Mouse (Mus musculus) erythroblast, adult 5-6 weeks (primary cell): ENCODE measurements around the gene Six4. TPM values are rescaled to one million over a fixed set of nuclear protein-coding genes. Genes with fewer than 3 reads are reported as not detected.
"Not testable (repeated sequence)": the region's sequence is repeated elsewhere in the genome, so short reads cannot be mapped to it uniquely, and the experiment has no call there.

Experiments
- ATAC-seq: replicated peaks from 2 replicates; pipeline ENCODE4 v1.8.0; 2016; ENCODE audit warnings: moderate number of reproducible peaks, mild to moderate bottlenecking, moderate TSS enrichment, inconsistent platforms; ENCODE audit not compliant: poor library complexity, low FRiP score, severe bottlenecking
- total RNA-seq, 2 experiments: library from RNA; stranded (forward) in 1 of 2; stranded (reverse) in 1 of 2; fragments of 150-400 nt in 1 of 2; fragments of 200-764, 138-1000 nt in 1 of 2; gene quantifications; 2 replicates each; pipeline versions ENCODE4 v1.2.3 to v1.2.4; 2015 to 2017; ENCODE audit warnings: low replicate concordance in 2 of 2

Six4 gene
- total RNA-seq (2015; ENCODE audit: low replicate concordance) (not detected in 2 replicates), total RNA-seq (2017; ENCODE audit: low replicate concordance) (not detected in 2 replicates)

DNA sequence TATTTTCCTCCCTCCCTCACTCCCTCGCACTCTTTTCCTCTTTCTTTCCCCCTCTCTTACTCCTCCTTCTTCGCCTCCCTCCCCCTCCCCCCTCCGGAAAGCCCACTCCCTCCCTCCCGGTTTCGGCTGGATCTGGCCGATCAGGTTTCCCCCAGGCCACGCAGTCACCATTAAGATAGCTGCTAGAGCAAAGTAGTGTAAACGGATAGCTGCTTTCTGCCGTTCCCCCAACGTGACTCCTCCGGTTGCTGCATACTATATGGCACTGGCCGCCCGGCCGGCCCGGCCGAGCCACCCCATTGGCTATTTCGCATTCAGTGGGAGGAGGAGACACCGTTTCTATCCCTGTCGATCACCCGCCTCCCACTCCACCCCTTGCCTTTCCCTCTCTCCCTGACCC, at the start of gene Six4:
Six4 (minus strand) TSS at position 261 of the 400 bp plus-strand sequence.
- ATAC-seq, result no peak

DNA sequence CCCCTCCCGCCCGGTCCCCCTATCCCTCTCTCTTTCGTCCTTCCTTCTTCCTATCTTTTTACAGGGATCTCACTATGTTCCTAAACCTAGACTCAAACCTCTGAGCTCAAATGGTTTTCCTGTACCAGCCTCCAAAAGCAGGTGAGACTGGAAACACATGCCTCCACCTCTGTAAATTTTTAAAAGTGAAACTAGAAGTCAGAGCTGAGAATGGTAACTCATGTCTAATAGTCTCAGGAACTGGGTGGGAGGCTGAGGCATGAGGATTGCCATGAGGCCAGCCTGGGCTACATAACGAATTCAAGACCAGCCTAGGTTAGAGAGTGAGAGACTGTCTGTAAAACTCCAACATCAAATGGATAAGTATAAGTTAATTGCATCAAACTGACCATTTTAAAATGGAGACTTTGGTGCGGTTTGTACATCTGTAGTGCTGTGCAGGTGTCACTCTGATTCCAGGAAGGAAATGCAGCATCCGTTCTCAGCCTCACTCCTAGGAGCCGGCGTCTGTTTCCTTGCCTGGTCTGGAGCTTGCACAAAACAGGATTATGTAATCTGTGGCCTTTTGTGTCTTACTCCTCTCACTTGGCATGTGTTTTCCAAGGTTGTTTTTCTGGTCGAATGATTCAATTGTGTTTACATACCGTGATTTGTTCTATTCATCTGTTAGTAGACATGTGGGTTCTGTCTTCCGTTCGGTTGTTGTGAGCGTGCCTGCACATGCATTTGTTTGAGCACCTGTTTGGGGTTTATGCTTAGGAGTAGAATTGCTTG, 49.3 kb upstream of the Six4 start:
- no peak for ATAC-seq

DNA sequence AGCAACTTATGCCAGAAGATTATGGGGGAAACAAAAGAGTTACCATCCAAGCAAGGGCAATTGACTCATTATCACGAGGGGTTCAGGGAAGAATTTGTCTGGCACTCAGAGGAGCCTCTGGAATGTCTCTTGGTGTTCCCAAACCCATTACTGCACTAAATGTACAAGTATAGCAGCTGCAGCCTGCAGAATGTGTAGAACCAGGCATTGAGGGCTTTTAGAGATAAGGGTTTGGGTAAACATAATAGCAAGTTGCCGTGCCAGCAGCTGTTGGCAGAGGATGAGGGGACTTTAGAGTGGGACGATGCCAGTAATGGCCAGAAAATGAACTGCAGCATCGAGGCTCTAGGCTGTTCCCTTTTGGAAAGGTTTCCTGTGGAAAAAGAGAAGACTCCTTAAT, 47.1 kb upstream of the Six4 start:
- no peak for ATAC-seq

DNA sequence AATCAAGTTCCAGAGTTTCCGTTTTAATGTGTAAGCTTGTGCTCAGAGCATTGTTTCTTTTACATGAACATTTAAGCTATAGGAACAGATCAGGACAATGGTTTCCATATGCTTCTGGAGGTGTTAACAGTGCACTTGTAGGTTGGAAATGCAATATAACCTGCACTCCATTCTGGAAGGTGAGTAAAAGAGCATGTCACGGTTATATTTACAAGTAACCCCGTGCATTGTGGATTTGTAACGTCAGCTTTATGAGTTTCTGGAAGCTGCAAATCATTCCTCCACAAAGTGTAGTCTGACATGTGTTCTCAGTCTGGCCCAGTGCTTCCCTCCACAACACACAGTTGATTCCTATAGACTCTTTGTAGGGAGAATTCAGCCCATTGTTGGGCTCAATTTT, 40.9 kb upstream of the Six4 start:
- ATAC-seq, result no peak

DNA sequence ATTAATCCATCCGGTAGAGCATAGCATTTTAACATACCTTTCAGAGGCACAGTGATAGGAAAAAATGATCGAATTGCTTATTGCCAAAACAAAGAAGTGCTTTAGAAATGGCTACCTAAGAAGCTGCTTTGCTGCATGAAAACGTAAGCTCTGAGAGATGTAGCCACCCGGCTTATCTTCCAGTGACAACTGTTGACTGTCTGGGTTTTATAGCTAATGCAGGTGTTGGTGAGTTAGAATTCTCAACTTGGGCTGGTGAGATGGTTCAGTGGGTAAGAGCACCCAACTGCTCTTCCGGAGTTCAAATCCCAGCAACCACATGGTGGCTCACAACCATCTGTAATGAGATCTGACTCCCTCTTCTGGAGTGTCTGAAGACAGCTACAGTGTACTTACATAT, 37.8 kb upstream of the Six4 start:
- ATAC-seq, result not testable (repeated sequence)

DNA sequence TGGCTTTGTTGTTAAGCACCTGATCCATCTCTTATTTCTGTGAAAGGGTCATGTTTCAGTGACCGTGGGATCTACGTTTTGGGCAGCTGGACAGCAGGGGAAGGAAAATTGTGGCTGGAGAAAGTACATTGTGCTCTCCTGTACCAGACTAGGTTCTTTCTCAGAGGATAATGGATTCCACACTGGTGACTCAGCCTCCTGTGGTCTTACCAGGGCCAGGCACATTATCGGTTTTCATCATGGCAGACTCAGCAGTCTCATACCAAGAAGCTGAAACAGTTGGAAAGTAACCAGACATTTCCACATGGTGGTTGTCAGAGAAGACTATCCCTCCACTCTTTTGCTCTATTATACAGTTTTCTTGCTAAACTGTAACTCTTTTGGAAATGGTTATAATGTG, 34.0 kb upstream of the Six4 start:
- ATAC-seq, result no peak

DNA sequence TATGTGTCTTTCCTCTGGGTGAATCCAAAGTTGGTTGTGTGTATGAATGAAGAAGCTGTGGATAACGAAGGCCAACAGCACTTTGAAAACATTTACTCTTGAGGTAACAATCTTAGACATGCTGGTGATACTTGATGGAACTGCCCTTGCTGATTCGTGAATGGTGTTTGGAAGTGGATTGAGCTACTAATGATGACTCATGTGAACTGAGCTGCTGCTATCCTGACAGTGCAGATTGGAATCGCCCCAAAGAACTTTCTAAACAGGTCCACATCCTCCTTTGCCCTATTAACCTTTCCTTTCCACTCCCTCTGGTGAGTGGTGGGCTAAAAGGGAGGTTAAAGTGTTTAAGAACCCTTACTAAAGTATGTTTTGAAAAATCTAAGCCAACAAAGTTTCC, 27.5 kb upstream of the Six4 start:
- ATAC-seq, result no peak

DNA sequence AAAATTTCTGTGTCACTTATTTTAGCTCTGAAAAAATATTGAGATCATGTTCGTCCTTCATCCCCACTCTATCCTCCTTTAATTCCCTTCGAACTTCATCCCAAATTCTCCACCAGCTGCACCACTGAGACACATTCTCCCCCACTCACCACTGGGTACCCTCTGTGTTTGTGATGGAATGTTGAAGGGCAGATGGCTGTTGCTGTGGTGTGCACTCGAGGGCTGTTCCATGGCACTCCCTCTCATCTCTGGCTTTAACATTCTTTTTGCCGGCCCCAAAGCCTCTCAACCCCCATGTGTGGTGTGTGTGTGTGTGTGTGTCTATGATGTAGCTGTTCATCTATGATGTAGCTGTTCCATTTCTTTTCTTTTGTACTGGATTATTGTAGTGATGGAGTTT, 12.0 kb upstream of the Six4 start:
- ATAC-seq, result no peak

DNA sequence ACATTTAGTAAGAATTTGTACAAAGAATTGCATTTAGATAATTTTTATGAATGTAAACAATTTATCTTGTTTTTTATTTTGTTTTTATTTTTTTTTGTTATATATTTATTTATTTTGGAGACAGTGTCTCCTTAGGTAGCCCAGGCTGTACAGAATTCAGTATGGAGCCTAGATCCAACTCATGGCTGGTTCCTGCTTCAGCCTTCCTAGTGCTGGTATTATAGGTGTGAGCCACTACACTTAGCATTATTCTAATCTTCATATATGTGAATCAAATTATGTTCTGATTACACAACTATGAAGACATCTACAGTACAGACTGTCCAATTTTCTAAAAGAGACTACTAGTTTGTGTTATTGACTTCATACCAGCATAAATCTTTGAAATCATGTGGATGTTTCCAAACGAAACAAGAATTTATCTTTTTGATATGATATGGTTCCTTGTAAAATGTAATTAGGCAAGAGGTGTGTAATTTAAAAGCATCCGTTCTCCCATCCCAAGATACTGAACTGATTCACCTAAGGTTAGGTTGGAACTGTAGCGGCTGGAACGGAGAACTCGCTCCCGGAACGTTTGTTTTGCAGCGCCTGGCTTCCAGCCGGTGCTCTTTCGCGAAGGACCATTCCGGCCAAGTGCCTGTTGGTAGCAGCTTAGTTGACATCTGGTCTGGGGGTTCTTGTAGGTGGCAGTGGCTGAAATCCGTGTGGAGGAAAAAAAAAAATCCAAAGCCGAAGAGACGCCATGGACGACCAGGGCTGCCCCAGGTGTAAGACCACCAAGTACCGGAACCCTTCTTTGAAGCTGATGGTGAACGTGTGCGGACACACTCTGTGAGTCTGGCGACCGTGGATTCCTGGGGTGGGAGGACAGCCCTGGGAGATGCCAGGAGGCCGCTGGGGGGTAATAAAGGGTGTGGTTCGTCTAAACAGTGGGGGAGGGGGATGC, 10.1 kb upstream of the Six4 start, which contains the start of gene Mnat1:
Mnat1 (plus strand) TSS at position 625 of the 949 bp plus-strand sequence.
- ATAC-seq, result peak; percentile 85

DNA sequence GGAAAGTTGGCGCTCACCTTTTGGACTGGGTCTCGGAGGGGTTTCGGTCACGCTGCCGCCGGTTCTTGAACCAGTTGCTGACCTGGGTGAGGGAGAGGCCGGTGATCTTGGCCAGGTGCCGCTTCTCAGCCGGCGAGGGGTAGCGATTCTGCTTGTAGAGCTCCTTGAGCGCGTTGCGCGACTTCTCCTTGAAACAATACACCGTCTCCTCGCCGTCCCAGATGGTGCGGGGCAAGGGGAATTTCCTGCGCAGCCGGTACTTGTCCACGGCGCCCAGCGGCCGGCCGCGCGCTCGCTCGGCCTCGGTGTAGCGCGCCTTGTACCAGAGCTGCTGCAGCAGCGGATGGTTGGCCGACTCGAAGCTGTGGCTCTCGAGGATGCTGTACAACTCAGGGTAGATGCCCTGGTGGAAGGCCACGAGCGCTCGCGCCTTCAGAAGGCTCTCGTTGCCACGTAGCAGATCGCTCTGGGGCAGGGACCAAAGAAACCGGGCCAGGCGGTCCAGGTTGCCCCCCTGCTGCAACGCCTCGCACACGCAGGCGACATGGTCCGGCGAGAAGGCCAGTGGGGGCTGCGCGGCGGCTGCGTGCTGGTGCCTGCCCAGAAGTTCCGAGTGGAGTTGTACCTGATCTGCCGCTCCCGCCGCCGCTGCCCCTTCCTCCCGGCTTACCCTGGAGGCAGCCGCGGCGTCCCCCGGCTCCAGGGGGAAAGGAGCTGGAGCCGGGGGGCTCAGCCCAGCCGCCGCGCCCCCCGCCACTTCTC, 749 bp downstream of the Six4 start:
- no peak for ATAC-seq

DNA sequence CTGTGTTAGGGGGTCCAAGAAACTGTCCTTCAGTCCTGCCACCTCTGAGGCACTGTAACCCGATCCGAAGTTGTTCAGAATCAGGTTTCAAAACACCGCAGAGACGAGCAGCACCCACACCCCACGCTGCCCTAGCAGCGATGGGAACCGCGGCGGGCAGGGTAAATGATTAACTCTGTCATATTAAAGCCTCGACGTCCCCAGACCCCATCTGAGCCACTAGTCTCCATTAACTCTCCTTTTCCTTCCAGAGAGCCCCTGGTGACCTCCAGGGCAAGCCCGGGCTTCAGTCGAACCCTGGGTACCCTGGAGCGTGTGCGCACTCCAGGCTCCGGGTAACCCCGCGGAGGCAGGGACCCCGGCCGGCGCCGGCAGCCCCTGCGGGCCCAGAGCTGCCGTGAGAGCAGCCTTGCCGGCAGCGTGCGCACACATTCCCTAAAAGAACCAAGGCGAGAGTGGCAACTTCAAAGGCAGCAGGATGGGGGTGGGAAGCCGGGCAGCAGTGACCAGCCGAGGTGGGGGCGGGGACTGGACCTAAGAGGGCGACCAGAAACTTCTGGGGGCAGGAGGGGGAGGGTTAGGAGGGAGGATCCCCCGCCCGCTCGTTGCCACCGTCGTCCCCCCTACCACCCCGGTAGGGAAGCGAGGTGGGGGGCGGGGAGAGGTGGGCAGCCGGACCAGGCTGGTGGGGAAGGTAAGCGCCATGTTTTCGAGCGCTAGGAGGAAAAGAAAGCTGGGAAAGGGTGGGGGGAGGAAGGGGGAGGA, 1.5 kb downstream of the Six4 start:
- ATAC-seq, result no peak

DNA sequence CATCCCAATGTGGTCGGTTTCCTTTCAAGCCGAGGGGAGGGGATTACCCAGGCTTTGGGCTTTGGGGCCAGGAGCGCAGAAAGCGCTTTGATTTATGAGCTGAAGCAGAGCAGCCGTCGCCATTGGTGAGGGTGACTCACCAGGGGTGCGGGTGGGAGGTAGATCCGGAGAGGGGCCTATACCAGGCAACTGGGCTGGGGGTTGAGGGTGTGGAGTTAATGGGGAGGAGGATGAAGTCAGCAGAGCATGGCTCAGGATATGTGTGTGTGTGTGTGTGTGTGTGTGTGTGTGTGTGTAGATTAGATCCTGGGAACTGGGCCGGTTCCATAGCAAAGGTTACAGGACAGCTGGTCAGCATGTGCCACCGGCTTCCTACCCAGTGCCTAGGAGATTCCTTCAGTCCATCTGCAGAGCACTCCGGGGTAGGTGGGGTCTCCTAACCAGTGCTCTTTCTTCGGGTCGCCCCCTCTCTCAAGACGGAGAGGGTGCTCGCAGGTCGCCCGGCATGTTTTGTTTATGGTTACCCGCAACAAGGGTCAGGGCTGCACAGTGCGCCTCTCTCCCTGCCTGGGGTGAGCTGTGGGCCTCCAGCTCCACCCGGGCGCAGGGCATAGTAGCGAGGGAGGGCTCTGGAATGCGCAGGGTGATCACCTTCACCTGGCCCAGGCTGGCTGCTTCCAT, 2.7 kb downstream of the Six4 start:
- no peak for ATAC-seq

DNA sequence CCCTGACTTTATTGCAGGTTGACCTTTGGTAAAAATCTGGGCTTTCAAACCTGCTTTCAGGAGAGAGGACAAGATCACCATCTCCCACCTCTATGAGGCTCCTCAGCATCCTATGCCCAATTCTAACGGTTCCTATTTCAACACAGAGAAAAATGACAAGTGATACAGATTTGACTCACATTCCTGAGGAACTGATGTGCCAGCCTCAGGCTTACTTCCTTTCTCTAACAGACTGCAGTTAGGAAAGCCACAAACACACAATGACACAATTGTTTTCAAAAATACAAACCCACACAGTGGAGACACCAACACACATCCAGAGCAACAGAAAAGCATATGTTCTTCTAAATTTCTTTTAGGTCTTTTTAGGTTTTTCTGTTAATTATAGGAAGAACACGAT, 5.4 kb downstream of the Six4 start:
- ATAC-seq, result no peak

DNA sequence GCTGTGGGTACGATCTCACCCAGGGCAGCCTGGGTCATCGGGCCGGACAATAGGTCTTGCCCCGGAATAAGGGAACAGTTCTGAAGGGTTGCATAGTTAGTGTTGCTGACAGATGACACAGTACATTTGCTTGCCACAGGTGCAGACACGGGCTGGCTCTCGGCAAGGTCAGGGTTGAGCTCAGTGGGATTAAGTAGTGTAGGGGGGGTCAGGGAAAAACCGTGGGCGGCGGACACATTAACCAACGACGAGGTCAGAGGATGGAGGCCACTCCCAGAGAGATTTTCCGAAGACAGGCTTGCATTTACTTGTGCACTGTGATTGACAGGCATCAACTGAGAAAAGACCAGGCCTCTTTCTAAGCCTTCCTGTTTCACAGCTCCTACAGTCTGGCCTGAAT, 9.5 kb downstream of the Six4 start:
- ATAC-seq, result no peak

DNA sequence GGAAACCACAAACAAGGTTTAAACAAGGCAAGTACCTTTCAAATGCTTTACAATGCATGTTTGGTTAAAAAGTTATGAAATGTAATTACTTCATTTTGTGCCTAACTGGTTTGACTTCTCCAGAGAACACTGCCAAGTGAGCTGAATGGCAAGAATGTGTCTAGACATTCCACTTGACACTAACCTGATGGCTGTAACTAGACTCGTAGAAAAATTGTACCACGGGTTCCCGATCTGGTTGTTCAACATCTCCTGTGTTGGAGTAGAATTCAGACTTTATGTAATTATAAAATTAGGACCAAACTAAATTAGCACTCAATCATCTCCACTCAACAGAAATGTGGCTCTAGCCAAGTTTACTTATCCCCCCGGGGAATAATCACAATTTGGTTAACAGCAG, 14.7 kb downstream of the Six4 start:
- ATAC-seq, result no peak

DNA sequence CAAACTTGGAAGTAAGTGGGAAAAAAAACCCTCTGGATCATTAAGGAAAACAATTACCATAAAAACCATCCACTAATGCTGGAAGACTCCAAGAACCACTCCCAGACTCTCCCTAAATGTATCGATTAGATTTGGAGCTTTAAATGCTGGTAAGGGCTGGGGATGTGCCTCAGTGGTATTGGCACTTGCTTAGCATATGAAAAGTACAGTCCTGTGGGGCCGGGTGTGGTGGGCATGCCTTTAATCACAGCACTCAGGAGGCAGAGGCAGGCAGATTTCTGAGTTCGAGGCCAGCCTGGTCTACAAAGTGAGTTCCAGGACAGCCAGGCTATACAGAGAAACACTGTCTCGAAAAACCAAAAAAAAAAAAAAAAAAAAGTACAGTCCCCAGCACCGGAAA, 17.1 kb downstream of the Six4 start:
- ATAC-seq, result not testable (repeated sequence)

DNA sequence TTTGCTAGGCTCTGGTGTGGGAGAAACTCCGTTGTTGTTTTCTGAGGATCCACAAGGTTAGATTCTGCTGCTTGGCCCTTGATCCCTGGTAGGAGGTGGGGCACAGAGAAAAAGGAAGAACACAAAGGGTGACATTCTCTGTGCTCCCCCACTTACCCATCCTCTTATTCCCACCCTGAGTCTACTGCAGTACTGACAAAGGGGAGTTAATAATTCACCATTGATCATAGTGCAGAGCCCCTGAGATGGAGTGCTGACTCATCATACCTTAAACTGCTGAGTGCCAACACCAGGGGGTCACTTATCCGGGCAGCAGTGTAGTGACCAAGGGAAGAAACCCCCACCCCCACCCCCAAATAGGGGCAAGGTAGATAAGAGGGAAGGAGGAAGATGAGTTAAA, 18.7 kb downstream of the Six4 start:
- no peak for ATAC-seq

DNA sequence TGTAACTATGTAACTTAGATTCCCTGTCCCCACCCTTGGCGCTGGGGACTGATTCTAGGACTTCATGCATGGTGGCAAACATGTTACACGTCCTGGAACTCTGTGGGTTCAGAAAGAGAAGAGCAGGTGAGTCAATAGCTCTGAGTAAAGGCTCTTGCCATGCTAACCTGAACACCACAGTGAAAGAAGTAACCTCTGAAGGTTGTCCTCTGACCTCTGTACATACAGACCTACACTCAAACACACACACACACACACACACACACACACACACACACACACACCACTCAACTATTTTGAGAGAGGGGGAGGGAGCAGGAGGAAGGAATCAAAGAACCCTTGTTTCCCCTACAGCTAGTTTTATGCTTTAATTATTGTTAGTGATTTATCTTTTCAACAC, 19.1 kb downstream of the Six4 start:
- ATAC-seq, result no peak
